Mouse (Mus musculus) hindbrain, postnatal 0 days (tissue): ENCODE measurements around the gene Hnrnpd. TPM values are rescaled to one million over a fixed set of nuclear protein-coding genes. Genes with fewer than 3 reads are reported as not detected.

ENCODE experiments used
- ATAC-seq: fragments of 200-750 bp; cut with Nextera tagmentation; 2 replicates; pipeline ENCODE4 v1.8.0; 2017; ENCODE audit warnings: mild to moderate bottlenecking, moderate TSS enrichment, moderate library complexity
- DNase-seq: peaks from one replicate; pipeline ENCODE4 v3.0.0-alpha.2; 2015; ENCODE audit warnings: low spot score
- H3K27ac ChIP-seq: fragments of 300-500 bp; sonication (generic); 2 replicates; pipeline ENCODE4 v1.5.1; 2014; ENCODE audit warnings: mild to moderate bottlenecking
- H3K27me3 ChIP-seq: fragments of 300-500 bp; sonication (generic); 2 replicates; pipeline ENCODE4 v1.6.1; 2014; ENCODE audit warnings: low read length, mixed read lengths; ENCODE audit not compliant: insufficient read depth
- H3K36me3 ChIP-seq: fragments of 300-500 bp; sonication (generic); 2 replicates; pipeline ENCODE4 v1.6.1; 2014; ENCODE audit warnings: low read length, mixed read lengths; ENCODE audit not compliant: insufficient read depth
- H3K4me1 ChIP-seq: fragments of 300-500 bp; sonication (generic); 2 replicates; pipeline ENCODE4 v1.6.1; 2014; ENCODE audit warnings: antibody characterized with exemption, low read length, mixed read lengths; ENCODE audit not compliant: insufficient read depth
- H3K4me2 ChIP-seq: fragments of 300-500 bp; sonication (generic); 2 replicates; pipeline ENCODE4 v1.6.1; 2014; ENCODE audit warnings: low read depth, mild to moderate bottlenecking, low read length, moderate library complexity, mixed read lengths
- H3K4me3 ChIP-seq: fragments of 300-500 bp; sonication (generic); 2 replicates; pipeline ENCODE4 v1.5.1; 2014; ENCODE audit warnings: low read length
- H3K9ac ChIP-seq: fragments of 300-500 bp; sonication (generic); replicated peaks from 2 replicates; pipeline ENCODE4 v1.6.1; 2014; ENCODE audit warnings: mild to moderate bottlenecking, low read length, moderate library complexity, mixed read lengths
- H3K9me3 ChIP-seq: fragments of 300-500 bp; sonication (generic); 2 replicates; pipeline ENCODE4 v1.6.1; 2016; ENCODE audit warnings: low read length, mixed read lengths
- CTCF ChIP-seq: IDR thresholded peaks from 2 replicates; pipeline ENCODE4 v1.5.1; 2016; ENCODE audit warnings: antibody characterized with exemption, control low read depth, low read depth
- WGBS: fragments of 180-500 bp; shearing (Covaris S2); extraction: QIAGEN DNeasy Blood & Tissue Kit; methylation state at CpG from one replicate; pipeline ENCODE4 v1.1.7; 2014; 5-methylcytosine and 5-hydroxymethylcytosine counted together
- polyA plus RNA-seq: library from polyadenylated mRNA; unstranded; fragments of >200 nt; fragmentation: Nextera tagmentation; extraction: Ambion mirVana; gene quantifications from 2 replicates; pipeline ENCODE4 v1.2.1, GENCODE M21; 2015
- total RNA-seq: library from RNA; depleted of rRNA; stranded (reverse); fragments of >200 nt; gene quantifications from 2 replicates; pipeline ENCODE4 v1.2.3, GENCODE M21; 2014

Gene Hnrnpd
- total and polyA plus RNA-seq, 2 experiments from 2014 or later, result 28.6 to 103 TPM

GRCm38 (mm10) chr5:99994166-99994565 is 15.4 kb upstream of the Hnrnpd start:
- Histone ChIP-seq H3K4me1 (no peaks in the 10 kb centered on the region), H3K9me3 (peaks cover 3% of the 10 kb centered on the region; the same call in 1 of the 2 replicates), H3K9ac (no peak overlapping the region), H3K36me3 (no peaks in the 10 kb centered on the region), H3K4me3 (no peak overlapping the region), H3K4me2 (no peak overlapping the region), H3K27me3 (no peaks in the 10 kb centered on the region), H3K27ac (no peak overlapping the region)
- no peak for ATAC-seq
- 83% methylated on average over 3 of the region's 3 CpGs for WGBS
- TF ChIP-seq CTCF, result no peak
- no peak for DNase-seq

- H3K9ac ChIP-seq, result no peak overlapping the region
- WGBS, result 94% methylated on average over 9 of the region's 9 CpGs
- H3K27ac ChIP-seq, result no peak overlapping the region
- H3K9me3 ChIP-seq, result no peaks in the 10 kb centered on the region
- ATAC-seq, result no peak
- no peak for TF ChIP-seq CTCF
- no peaks in the 10 kb centered on the region for H3K27me3 ChIP-seq
- no peak for DNase-seq
- no peaks in the 10 kb centered on the region for H3K36me3 ChIP-seq
- no peak overlapping the region for H3K4me2 ChIP-seq
- H3K4me3 ChIP-seq, result no peak overlapping the region
- H3K4me1 ChIP-seq, result no peaks in the 10 kb centered on the region
Observed at GRCm38 (mm10) chr5:99983452-99984061, 4.8 kb upstream of the Hnrnpd start.

DNA sequence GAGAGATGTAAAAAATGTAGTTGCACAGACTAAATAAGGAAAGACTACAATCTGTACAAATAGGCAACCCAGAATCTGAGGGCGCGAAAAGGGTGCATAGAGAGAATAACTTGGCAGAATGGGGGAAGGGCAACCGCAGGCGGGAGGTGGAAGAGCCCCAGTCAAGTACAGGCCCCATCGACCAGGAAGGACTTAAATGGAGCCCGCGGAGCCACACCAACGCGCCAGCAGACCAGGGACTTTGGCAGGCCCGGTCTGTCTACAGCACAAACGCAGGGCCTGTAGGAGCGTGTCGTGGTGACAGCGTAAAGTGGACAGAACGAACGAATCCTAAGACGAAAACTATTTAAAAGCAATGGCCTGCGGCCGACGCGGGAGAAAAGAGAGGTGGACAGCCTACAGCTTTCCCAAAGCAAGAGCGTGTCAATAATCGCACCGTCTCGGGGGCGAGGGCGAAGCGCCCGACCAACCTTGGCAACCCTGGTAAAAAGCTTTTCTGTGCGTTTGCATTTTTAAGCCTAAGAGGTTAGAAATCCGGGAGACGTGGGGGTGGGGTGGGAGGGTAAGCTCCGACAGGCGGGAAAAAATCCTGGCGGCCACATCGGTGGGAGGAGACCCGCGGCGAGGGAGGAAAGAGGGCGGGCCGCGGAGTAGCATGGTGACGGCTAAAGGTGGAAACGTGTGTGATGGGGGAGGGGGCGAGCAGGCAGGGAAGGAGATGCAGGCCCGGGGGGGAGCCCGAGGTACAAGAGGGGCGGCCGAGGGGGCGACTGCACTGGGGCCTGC is 1.0 kb downstream of the Hnrnpd start:
- H3K4me1 ChIP-seq, result peaks cover 17% of the 10 kb centered on the region
- no peaks in the 10 kb centered on the region for H3K27me3 ChIP-seq
- TF ChIP-seq CTCF, result no peak
- under 1% methylated on average over 46 of the region's 50 CpGs for WGBS
- DNase-seq, result peak; percentile 85
- no peaks in the 10 kb centered on the region for H3K36me3 ChIP-seq
- peak; percentile 44 for ATAC-seq
- peak overlapping the region; percentile 78 for H3K4me2 ChIP-seq
- H3K27ac ChIP-seq, result peak overlapping the region; percentile 98
- peak overlapping the region; percentile 92 for H3K4me3 ChIP-seq
- H3K9ac ChIP-seq, result peak overlapping the region; percentile 98
- no peaks in the 10 kb centered on the region for H3K9me3 ChIP-seq

DNA sequence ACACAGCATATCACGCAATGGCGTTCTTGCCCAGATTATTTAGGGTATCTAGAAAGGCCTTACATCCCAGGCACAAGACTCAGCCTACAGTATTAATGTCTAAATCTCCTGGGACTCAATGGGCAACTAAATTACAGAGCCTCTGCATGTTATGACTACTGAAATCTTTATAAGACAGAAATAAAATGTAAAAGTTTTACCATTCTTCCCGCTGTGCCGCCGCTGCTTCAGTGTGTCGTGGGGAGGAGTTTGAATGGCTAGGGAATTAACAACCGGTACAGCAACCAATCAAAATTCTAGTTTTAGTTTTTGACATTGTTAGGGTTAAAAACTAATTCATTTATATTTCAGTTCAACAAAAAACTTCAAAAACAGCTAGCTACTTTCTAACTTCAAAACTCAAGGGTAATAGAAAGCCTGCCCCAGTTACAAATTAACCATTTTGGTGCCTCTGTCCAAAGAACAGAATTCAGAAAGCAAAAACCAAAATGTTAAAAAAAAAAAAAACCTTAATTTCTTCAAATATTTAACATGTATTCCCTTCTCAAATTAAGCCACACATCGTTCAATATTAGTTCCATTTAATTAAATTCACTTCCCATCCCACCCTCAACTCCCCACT is 2.3 kb downstream of the Hnrnpd start:
- peak overlapping the region; percentile 92 for H3K4me3 ChIP-seq
- no peaks in the 10 kb centered on the region for H3K27me3 ChIP-seq
- peaks cover 17% of the 10 kb centered on the region for H3K4me1 ChIP-seq
- no peaks in the 10 kb centered on the region for H3K9me3 ChIP-seq
- TF ChIP-seq CTCF, result no peak
- no peaks in the 10 kb centered on the region for H3K36me3 ChIP-seq
- peak overlapping the region; percentile 78 for H3K4me2 ChIP-seq
- ATAC-seq (no peak), DNase-seq (peak; percentile 13)
- 0 out of 2 replicates have a peak overlapping the region, but pooled peaks have one; percentile 98 for H3K9ac ChIP-seq
- WGBS, result 4% methylated on average over 8 of the region's 8 CpGs
- no peak overlapping the region for H3K27ac ChIP-seq

DNA sequence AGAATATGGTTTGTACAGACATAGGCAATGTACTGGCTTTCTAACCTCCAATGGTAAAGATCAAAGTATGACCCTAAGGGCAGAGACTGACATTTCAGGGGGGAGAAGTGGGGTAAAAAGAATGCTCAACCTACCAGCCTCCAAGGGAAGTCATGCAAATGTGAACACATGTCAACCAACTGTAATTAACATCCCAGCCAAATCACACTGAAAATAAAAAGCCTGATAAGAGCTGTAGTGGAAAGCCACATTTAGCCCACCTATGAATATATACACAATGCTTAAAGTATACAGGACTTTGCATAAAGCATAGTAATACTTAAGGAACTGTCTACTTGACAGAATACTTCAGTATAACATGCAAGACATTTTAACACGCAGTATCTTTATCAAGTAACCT is 3.0 kb downstream of the Hnrnpd start:
- Histone ChIP-seq H3K4me3 (peak overlapping the region; percentile 92), H3K27ac (no peak overlapping the region), H3K36me3 (no peaks in the 10 kb centered on the region), H3K4me2 (peak overlapping the region; percentile 78), H3K9me3 (no peaks in the 10 kb centered on the region), H3K27me3 (no peaks in the 10 kb centered on the region), H3K4me1 (peaks cover 17% of the 10 kb centered on the region), H3K9ac (no peak overlapping the region)
- no peak for ATAC-seq
- no peak for TF ChIP-seq CTCF
- DNase-seq, result no peak
- 63% methylated on average over 1 of the region's 1 CpGs for WGBS

DNA sequence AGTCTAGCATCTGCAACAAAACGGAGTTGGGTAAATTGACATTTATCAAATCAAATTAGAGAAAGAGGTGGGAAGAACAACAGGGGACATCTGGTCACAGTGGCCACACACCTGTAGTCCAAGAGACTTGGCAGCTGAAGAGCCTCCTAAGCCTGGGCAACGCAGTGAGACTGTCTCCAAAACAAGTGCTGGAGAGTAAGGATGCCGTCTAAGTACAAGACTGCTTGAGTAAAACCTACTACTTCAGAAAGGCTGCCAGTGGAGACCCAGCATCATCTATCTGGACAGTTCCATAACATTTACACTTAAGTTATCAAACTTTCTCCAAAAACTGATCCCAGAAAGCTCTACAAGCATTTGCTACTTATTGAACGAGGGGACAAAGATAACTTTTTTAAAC is 3.7 kb downstream of the Hnrnpd start:
- Histone ChIP-seq H3K27me3 (no peaks in the 10 kb centered on the region), H3K4me1 (peaks cover 17% of the 10 kb centered on the region), H3K4me2 (peak overlapping the region; percentile 78), H3K9ac (no peak overlapping the region), H3K36me3 (no peaks in the 10 kb centered on the region), H3K9me3 (no peaks in the 10 kb centered on the region), H3K4me3 (0 out of 2 replicates have a peak overlapping the region, but pooled peaks have one; percentile 1), H3K27ac (no peak overlapping the region)
- DNase-seq (no peak), ATAC-seq (no peak)
- WGBS, result 37% methylated on average over 4 of the region's 4 CpGs
- TF ChIP-seq CTCF, result no peak
